Mouse (Mus musculus): ENCODE data around the gene Gpc6. TPM values are rescaled to one million over a fixed set of nuclear protein-coding genes. Genes with fewer than 3 reads are reported as not detected.

Gpc6 gene
- total RNA-seq, 2 experiments from 2014 or later, result 27.4 to 32.7 TPM

- DNase-seq (ENCODE audit: extremely low spot score in 1 of 2, low spot score in 2 of 2), result no peak
- intact Hi-C loops (cut with DNase I), result no loop called here
Observed at GRCm38 (mm10) chr14:117625100-117625710, 700.1 kb downstream of the Gpc6 start.

GRCm38 (mm10) chr14:117634238-117634940 is 709.3 kb downstream of the Gpc6 start:
- no peak for DNase-seq (ENCODE audit: extremely low spot score in 1 of 2, low spot score in 2 of 2)
- intact Hi-C loops (cut with DNase I), result no loop called here

GRCm38 (mm10) chr14:117641853-117642252 is 716.7 kb downstream of the Gpc6 start:
- DNase-seq (ENCODE audit: extremely low spot score in 1 of 2, low spot score in 2 of 2), result no peak
- intact Hi-C loops (cut with DNase I), result no loop called here

GRCm38 (mm10) chr14:117643069-117643468 is 718.0 kb downstream of the Gpc6 start:
- intact Hi-C loops (cut with DNase I), result no loop called here
- DNase-seq (ENCODE audit: extremely low spot score in 1 of 2, low spot score in 2 of 2), result no peak

- intact Hi-C loops (cut with DNase I), result no loop called here
- DNase-seq (ENCODE audit: extremely low spot score in 1 of 2, low spot score in 2 of 2), result peak in 1 of 2 experiments; percentile 28
Observed at GRCm38 (mm10) chr14:117648199-117648960, 723.3 kb downstream of the Gpc6 start.

GRCm38 (mm10) chr14:117650141-117650540 is 725.0 kb downstream of the Gpc6 start:
- intact Hi-C loops (cut with DNase I), result no loop called here

GRCm38 (mm10) chr14:117651271-117651670 is 726.2 kb downstream of the Gpc6 start:
- DNase-seq (ENCODE audit: extremely low spot score in 1 of 2, low spot score in 2 of 2), result no peak
- intact Hi-C loops (cut with DNase I), result no loop called here

More at GRCm38 (mm10) chr14:117650141-117650540, 725.0 kb downstream of the Gpc6 start:
- no peak for DNase-seq (ENCODE audit: extremely low spot score in 1 of 2, low spot score in 2 of 2)

GRCm38 (mm10) chr14:117651938-117652337 is 726.8 kb downstream of the Gpc6 start:
- DNase-seq (ENCODE audit: extremely low spot score in 1 of 2, low spot score in 2 of 2), result no peak
- intact Hi-C loops (cut with DNase I), result no loop called here

- no peak for DNase-seq (ENCODE audit: extremely low spot score in 1 of 2, low spot score in 2 of 2)
- intact Hi-C loops (cut with DNase I), result no loop called here
Observed at GRCm38 (mm10) chr14:117655382-117655781, 730.3 kb downstream of the Gpc6 start.

GRCm38 (mm10) chr14:117659198-117659761 is 734.2 kb downstream of the Gpc6 start:
- DNase-seq (ENCODE audit: extremely low spot score in 1 of 2, low spot score in 2 of 2), result no peak
- intact Hi-C loops (cut with DNase I), result no loop called here

GRCm38 (mm10) chr14:117662261-117662660 is 737.1 kb downstream of the Gpc6 start:
- intact Hi-C loops (cut with DNase I), result no loop called here
- no peak for DNase-seq (ENCODE audit: extremely low spot score in 1 of 2, low spot score in 2 of 2)

- intact Hi-C loops (cut with DNase I), result no loop called here
- DNase-seq (ENCODE audit: extremely low spot score in 1 of 2, low spot score in 2 of 2), result no peak
Observed at GRCm38 (mm10) chr14:117664796-117665195, 739.7 kb downstream of the Gpc6 start.

- no peak for DNase-seq (ENCODE audit: extremely low spot score in 1 of 2, low spot score in 2 of 2)
- intact Hi-C loops (cut with DNase I), result no loop called here
Observed at GRCm38 (mm10) chr14:117666126-117666525, 741.0 kb downstream of the Gpc6 start.

GRCm38 (mm10) chr14:117673541-117673940 is 748.4 kb downstream of the Gpc6 start:
- intact Hi-C loops (cut with DNase I), result no loop called here
- no peak for DNase-seq (ENCODE audit: extremely low spot score in 1 of 2, low spot score in 2 of 2)

- DNase-seq (ENCODE audit: extremely low spot score in 1 of 2, low spot score in 2 of 2), result no peak
- intact Hi-C loops (cut with DNase I), result no loop called here
Observed at GRCm38 (mm10) chr14:117674482-117674881, 749.4 kb downstream of the Gpc6 start.

GRCm38 (mm10) chr14:117679926-117680325 is 754.8 kb downstream of the Gpc6 start:
- intact Hi-C loops (cut with DNase I), result no loop called here

GRCm38 (mm10) chr14:117681321-117681921 is 756.3 kb downstream of the Gpc6 start:
- peak in 1 of 2 experiments; percentile 6 for DNase-seq (ENCODE audit: extremely low spot score in 1 of 2, low spot score in 2 of 2)

More at GRCm38 (mm10) chr14:117679926-117680325, 754.8 kb downstream of the Gpc6 start:
- no peak for DNase-seq (ENCODE audit: extremely low spot score in 1 of 2, low spot score in 2 of 2)

GRCm38 (mm10) chr14:117683149-117683548 is 758.0 kb downstream of the Gpc6 start:
- intact Hi-C loops (cut with DNase I), result no loop called here
- no peak for DNase-seq (ENCODE audit: extremely low spot score in 1 of 2, low spot score in 2 of 2)

More at GRCm38 (mm10) chr14:117681321-117681921, 756.3 kb downstream of the Gpc6 start:
- intact Hi-C loops (cut with DNase I), result no loop called here

- no peak for DNase-seq (ENCODE audit: extremely low spot score in 1 of 2, low spot score in 2 of 2)
- intact Hi-C loops (cut with DNase I), result no loop called here
Observed at GRCm38 (mm10) chr14:117689848-117690247, 764.7 kb downstream of the Gpc6 start.
